Mouse (Mus musculus): Measurements from ENCODE around the gene Clec18a. TPM values are rescaled to one million over a fixed set of nuclear protein-coding genes. Genes with fewer than 3 reads are reported as not detected.
"Not testable (repeated sequence)": the region's sequence is repeated elsewhere in the genome, so short reads cannot be mapped to it uniquely, and the experiment has no call there.

The Clec18a gene
- total and polyA plus RNA-seq, 2 experiments from 2014 or later: 0.05 TPM; not detected in 1

DNA sequence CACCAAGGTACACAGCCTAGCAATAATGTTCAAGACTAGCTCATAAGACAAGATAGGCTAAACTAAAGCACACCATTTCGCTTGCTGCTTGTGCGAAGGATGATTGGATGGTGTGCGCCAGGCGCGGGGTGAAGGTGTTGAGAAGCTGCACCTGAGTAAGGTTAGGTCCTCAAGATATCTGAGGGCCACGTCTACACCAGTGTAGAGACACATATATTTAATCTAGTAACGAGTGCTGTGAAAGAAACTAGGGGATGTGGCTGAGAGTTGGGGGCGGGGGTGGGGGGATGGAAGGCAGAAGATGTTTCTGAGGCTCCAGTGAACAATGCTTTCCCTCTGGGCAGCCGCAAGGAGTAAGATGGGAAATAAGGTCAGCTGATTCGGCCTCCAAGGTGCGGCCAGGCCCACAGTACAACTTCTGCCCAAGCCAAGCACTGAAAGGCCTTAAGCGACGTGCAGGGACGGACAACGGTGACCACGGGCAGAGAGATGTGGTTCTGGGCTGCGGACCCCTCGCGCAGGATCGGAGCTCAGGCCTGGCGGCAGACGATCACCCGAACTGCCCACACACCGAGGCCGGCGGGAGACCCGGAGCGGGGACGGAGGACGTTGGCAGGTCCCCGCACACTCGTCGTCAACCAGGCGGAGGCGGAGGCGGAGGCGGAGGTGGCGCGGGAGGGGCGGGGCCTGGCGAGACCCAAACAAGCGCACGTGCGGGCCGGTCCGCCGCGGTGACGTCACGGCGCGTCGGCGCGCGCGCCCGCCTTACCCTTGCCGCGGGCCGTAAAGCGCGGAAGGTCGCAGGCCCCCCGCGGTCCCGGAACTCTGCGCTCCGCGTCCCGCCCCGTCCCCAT is 1.9 kb upstream of the Clec18a start, which contains the start of gene Pdpr:
Gene Pdpr, plus strand, starts transcription at position 766 of the 854 bp plus-strand sequence.
- DNase-seq (ENCODE audit: low spot score): peak; percentile 79
- peak within 1 kb of the TSS; percentile 75 for H3K4me3 ChIP-seq (ENCODE audit: low read depth, low read length)
- H3K27ac ChIP-seq (ENCODE audit: low read depth): peak within 1 kb of the TSS; percentile 62
- H3K27me3 ChIP-seq (ENCODE audit: control insufficient read depth, insufficient read depth, low read length): no peaks in the 10 kb centered on the region
- TF ChIP-seq EP300 (IDR thresholded peaks at IDR 0.05; ENCODE audit: low read depth): no peak
- no peak for TF ChIP-seq CTCF (IDR thresholded peaks at IDR 0.05; ENCODE audit: low read depth)
- WGBS: 5% methylated on average over 63 of the region's 72 CpGs
- no peaks in the 10 kb centered on the region for H3K9me3 ChIP-seq (replicated peaks; ENCODE audit: control insufficient read depth, low read length)
- H3K36me3 ChIP-seq (replicated peaks; ENCODE audit: control insufficient read depth, insufficient read depth, low read length): no peaks in the 10 kb centered on the region
- peaks cover 6% of the 10 kb centered on the region; the same call in 1 of the 2 replicates for H3K4me1 ChIP-seq (ENCODE audit: control insufficient read depth, insufficient read depth)
- H3K4me2 ChIP-seq (ENCODE audit: low read depth, low read length): peak within 1 kb of the TSS; percentile 78
- ATAC-seq (ENCODE audit: insufficient read depth, low read depth): peak; percentile 93
- peak within 1 kb of the TSS; percentile 78 for H3K9ac ChIP-seq (replicated peaks; ENCODE audit: low read depth, low read length)

GRCm38 (mm10) chr8:111091706-111092105 is 520 bp downstream of the Clec18a start:
- WGBS: 38% methylated on average over 7 of the region's 7 CpGs
- Histone ChIP-seq H3K4me1 (ENCODE audit: control insufficient read depth, insufficient read depth) (peaks cover 6% of the 10 kb centered on the region; the same call in 1 of the 2 replicates), H3K4me2 (ENCODE audit: low read depth, low read length) (no peak overlapping the region), H3K27me3 (ENCODE audit: control insufficient read depth, insufficient read depth, low read length) (no peaks in the 10 kb centered on the region), H3K36me3 (replicated peaks; ENCODE audit: control insufficient read depth, insufficient read depth, low read length) (no peaks in the 10 kb centered on the region), H3K9me3 (replicated peaks; ENCODE audit: control insufficient read depth, low read length) (no peaks in the 10 kb centered on the region), H3K27ac (ENCODE audit: low read depth) (peak overlapping the region; percentile 50; the same call in 1 of the 2 replicates), H3K4me3 (ENCODE audit: low read depth, low read length) (no peak overlapping the region), H3K9ac (replicated peaks; ENCODE audit: low read depth, low read length) (no peak overlapping the region)
- ATAC-seq (ENCODE audit: insufficient read depth, low read depth) (no peak), DNase-seq (ENCODE audit: low spot score) (peak; percentile 30)
- TF ChIP-seq EP300 (IDR thresholded peaks at IDR 0.05; ENCODE audit: low read depth): no peak
- no peak for TF ChIP-seq CTCF (IDR thresholded peaks at IDR 0.05; ENCODE audit: low read depth)

GRCm38 (mm10) chr8:111090126-111090525 is 2.1 kb downstream of the Clec18a start:
- WGBS: 0% methylated on average over 2 of the region's 2 CpGs
- H3K4me1 ChIP-seq (ENCODE audit: control insufficient read depth, insufficient read depth): no peaks in the 10 kb centered on the region
- TF ChIP-seq CTCF (IDR thresholded peaks at IDR 0.05; ENCODE audit: low read depth): peak; percentile 87
- TF ChIP-seq EP300 (IDR thresholded peaks at IDR 0.05; ENCODE audit: low read depth): no peak
- DNase-seq (ENCODE audit: low spot score) (peak; percentile 57), ATAC-seq (ENCODE audit: insufficient read depth, low read depth) (no peak)
- no peak overlapping the region for H3K9ac ChIP-seq (replicated peaks; ENCODE audit: low read depth, low read length)
- no peak overlapping the region for H3K4me3 ChIP-seq (ENCODE audit: low read depth, low read length)
- H3K27me3 ChIP-seq (ENCODE audit: control insufficient read depth, insufficient read depth, low read length): no peaks in the 10 kb centered on the region
- H3K36me3 ChIP-seq (replicated peaks; ENCODE audit: control insufficient read depth, insufficient read depth, low read length): no peaks in the 10 kb centered on the region
- no peak overlapping the region for H3K4me2 ChIP-seq (ENCODE audit: low read depth, low read length)
- no peak overlapping the region for H3K27ac ChIP-seq (ENCODE audit: low read depth)
- no peaks in the 10 kb centered on the region for H3K9me3 ChIP-seq (replicated peaks; ENCODE audit: control insufficient read depth, low read length)

DNA sequence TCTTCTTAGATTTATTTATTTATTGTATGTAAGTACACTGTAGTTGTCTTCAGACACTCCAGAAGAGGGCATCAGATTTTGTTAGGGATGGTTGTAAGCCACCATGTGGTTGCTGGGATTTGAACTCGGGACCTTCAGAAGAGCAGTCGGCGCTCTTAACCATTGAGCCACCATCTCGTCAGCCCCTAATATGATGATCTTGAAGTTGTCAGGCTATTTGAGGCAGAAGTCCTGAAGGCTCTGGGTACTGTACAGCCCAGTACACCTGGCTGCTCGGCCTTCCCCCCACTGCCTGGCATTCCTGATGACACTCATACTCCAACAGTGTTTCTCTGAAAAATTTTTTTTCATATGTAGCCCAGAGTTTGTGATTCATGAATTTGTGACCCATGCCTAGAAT is 8.3 kb downstream of the Clec18a start:
- H3K27me3 ChIP-seq (ENCODE audit: control insufficient read depth, insufficient read depth, low read length); DNase-seq (ENCODE audit: low spot score); H3K4me2 ChIP-seq (ENCODE audit: low read depth, low read length); H3K4me3 ChIP-seq (ENCODE audit: low read depth, low read length); H3K36me3 ChIP-seq (replicated peaks; ENCODE audit: control insufficient read depth, insufficient read depth, low read length); H3K9me3 ChIP-seq (replicated peaks; ENCODE audit: control insufficient read depth, low read length); ATAC-seq (ENCODE audit: insufficient read depth, low read depth); H3K4me1 ChIP-seq (ENCODE audit: control insufficient read depth, insufficient read depth); H3K27ac ChIP-seq (ENCODE audit: low read depth); H3K9ac ChIP-seq (replicated peaks; ENCODE audit: low read depth, low read length): not testable (repeated sequence)
- WGBS: 83% methylated on average over 5 of the region's 5 CpGs

DNA sequence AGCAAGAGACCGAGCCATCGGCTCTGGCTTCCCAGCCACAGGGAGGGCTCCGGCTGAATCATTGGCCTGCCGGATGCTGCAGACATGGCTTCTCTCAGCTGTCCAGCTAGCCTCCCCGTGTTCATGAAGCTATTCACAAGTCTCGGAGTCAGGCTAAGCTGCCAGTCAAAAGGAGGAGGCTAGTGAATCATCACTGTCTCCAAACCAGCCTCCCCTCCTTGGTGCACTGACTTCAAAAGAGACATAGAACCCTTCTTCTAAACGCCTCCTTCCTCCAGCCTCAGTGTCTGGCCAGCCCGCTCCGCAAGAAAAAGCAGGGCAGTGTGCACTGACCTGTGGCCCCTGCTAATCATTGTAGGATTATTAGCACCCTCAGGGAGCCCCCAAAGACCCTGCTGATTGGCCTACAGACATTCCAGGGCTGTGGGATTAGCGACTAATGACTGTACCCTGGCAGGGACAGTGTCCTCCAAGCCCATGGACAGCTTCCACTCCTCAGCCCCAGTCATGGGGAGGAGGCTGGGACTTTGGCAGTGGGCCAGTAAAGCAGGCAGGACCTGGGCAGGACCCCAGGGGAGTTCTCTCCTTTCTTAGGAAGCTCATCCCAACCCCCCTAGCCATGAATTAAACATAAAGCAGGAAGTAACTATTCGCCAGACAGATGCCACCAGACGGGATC is 10.5 kb downstream of the Clec18a start:
- H3K4me1 ChIP-seq (ENCODE audit: control insufficient read depth, insufficient read depth): no peaks in the 10 kb centered on the region
- no peak overlapping the region for H3K27ac ChIP-seq (ENCODE audit: low read depth)
- H3K4me3 ChIP-seq (ENCODE audit: low read depth, low read length): no peak overlapping the region
- no peaks in the 10 kb centered on the region for H3K27me3 ChIP-seq (ENCODE audit: control insufficient read depth, insufficient read depth, low read length)
- H3K9ac ChIP-seq (replicated peaks; ENCODE audit: low read depth, low read length): no peak overlapping the region
- H3K4me2 ChIP-seq (ENCODE audit: low read depth, low read length): no peak overlapping the region
- H3K36me3 ChIP-seq (replicated peaks; ENCODE audit: control insufficient read depth, insufficient read depth, low read length): no peaks in the 10 kb centered on the region
- H3K9me3 ChIP-seq (replicated peaks; ENCODE audit: control insufficient read depth, low read length): no peaks in the 10 kb centered on the region
- TF ChIP-seq EP300 (IDR thresholded peaks at IDR 0.05; ENCODE audit: low read depth) (no peak), CTCF (IDR thresholded peaks at IDR 0.05; ENCODE audit: low read depth) (no peak)
- no peak for ATAC-seq (ENCODE audit: insufficient read depth, low read depth)
- 59% methylated on average over 12 of the region's 12 CpGs for WGBS
- DNase-seq (ENCODE audit: low spot score): no peak

Data from heart, postnatal 0 days (tissue).